Mouse (Mus musculus): Measurements from ENCODE around the gene Ltbp3. TPM values are rescaled to one million over a fixed set of nuclear protein-coding genes. Genes with fewer than 3 reads are reported as not detected.
A peak's percentile ranks its signal among the peaks of the same experiment; 100 is the strongest.

The Ltbp3 gene
- 1.1 and 2.7 TPM in 2 replicates for polyA plus RNA-seq (2015; fragmentation: Nextera tagmentation; extraction: Ambion mirVana)

DNA sequence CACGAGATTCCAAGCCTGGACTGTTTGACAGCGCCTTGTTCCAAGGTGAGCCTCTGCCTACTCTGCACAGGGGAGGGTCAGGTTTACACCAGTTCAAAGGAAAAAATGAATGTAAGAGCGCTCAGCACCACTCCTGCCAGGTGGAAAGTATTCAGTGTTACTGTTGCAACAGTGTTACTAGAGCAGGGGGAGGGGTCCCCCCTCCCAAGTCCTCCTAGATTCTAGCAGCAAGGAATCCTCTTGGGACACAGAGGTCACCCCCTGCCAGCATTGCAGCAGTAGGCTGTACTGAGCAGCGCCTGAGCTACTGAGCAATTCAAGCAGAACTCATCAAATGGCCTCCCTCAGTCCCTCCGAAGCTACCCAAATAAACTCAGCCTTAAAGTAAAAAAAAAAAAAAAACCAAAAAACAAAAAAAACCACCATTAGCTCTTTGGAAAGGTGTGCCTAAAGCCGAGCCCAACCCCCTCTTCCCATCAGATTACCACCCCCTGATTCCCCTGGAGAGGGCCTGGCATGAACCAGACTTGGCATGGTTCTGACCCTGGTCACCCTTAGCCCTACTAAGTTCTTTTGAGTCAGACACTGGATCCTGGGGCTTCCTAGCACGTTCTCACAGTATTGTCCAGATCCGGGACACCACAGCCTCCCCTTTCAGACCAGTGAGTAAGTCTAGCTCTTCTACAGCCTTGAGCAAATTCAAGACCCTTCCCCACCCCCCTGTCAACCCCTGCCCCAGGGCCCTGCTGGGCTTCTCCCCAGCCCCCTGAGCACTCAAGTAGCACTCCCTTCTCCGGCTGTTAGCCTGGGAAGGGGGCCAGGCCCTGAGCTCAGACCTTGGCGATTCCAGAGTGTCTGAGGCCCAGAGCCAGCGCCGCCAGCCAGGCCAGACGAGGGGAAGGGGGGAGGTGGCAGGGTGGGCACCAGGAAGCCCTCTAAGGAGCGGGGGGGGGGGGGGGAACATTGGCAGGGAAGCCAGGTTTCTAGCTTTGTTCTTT lies at the start of gene Ltbp3:
TSS of gene Ltbp3 (plus strand) at position 585 of the 998 bp plus-strand sequence.
- Histone ChIP-seq H3K27ac (no peak within 1 kb of the TSS), H3K4me2 (peak within 1 kb of the TSS; percentile 73), H3K4me1 (replicated peaks) (peaks cover 23% of the 10 kb centered on the region), H3K4me3 (replicated peaks) (peak within 1 kb of the TSS; percentile 52), H3K27me3 (peaks cover 93% of the 10 kb centered on the region), H3K36me3 (no peaks in the 10 kb centered on the region), H3K9ac (peak within 1 kb of the TSS; percentile 56; the same call in 1 of the 2 replicates), H3K9me3 (replicated peaks) (no peaks in the 10 kb centered on the region)
- DNase-seq: no peak
- ATAC-seq (ENCODE audit: low read depth): no peak
- WGBS (ENCODE audit: insufficient replicate concordance): 45% methylated on average over 13 of the region's 14 CpGs

DNA sequence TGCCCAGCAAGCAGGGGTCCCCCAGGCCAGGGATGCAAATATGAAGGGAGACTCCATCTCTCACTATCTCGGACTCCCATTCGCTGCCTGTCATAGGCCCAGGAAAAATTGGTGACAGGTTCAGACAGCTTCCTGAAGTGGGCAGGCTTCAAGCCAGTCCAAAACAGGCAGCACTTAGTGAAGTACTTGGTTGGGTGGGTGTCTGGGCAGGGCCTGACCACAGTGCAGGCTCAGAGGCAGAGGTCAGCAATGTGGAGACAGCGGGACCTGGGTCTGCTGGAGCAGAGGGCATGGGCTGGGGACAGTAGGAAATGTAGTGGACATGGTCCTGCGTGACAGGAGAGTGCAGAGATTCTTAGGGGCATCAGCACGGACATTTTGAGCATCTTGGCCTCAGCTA lies 49.1 kb upstream of the Ltbp3 start:
- Histone ChIP-seq H3K4me1 (replicated peaks) (peaks cover 68% of the 10 kb centered on the region), H3K27ac (peak overlapping the region; percentile 93), H3K4me2 (peak overlapping the region; percentile 99), H3K9ac (peak overlapping the region; percentile 94), H3K4me3 (replicated peaks) (peak overlapping the region; percentile 79), H3K9me3 (replicated peaks) (no peaks in the 10 kb centered on the region), H3K27me3 (no peaks in the 10 kb centered on the region), H3K36me3 (peaks cover 67% of the 10 kb centered on the region)
- ATAC-seq (ENCODE audit: low read depth) (no peak), DNase-seq (no peak)
- WGBS (ENCODE audit: insufficient replicate concordance): 46% methylated on average over 5 of the region's 5 CpGs

DNA sequence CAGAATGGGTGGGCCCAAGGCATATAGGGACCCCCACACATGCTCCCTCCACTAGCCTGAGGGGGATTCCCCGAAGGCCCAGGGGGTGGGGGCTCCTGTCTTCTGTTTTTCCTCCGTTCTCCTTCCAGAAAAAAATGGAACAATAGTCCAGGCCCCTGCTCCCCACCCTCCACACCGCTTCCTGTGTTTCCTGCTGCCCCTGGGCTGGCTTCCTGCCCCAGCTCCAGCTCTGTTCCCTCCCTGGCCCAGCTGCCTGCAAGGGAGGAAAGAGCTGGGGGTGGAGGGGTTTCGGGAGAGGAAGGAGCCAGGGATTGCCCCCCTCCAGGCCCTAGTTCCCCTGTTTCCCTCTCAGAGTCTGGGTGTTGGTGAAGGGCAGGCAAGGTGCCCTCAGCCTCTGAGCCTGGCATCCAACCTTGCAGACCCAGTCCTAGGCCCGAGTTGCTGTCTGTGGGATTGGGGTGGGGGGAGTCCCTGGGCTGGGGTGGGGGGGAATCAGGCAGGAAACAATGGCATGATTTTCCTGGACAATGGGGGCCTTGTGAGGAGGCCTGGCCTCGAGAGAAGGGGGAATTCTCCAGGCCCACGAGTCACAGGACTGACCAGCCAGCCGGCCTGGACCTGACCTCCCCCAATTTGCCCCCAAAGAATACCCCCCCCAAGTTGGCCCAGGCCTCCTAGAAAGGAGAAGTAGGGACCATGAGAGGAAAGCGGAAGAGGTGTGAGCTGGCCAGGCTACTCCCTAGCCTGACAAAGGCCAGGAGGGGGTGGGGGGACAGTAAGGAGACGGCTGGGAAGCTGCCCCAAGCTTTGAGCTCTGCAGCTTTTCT lies 48.4 kb upstream of the Ltbp3 start:
- Histone ChIP-seq H3K36me3 (peaks cover 70% of the 10 kb centered on the region), H3K4me1 (replicated peaks) (peaks cover 61% of the 10 kb centered on the region), H3K9ac (peak overlapping the region; percentile 94), H3K4me2 (peak overlapping the region; percentile 99), H3K27ac (peak overlapping the region; percentile 93), H3K27me3 (no peaks in the 10 kb centered on the region), H3K4me3 (replicated peaks) (peak overlapping the region; percentile 79), H3K9me3 (replicated peaks) (no peaks in the 10 kb centered on the region)
- 51% methylated on average over 10 of the region's 10 CpGs for WGBS (ENCODE audit: insufficient replicate concordance)
- DNase-seq (no peak), ATAC-seq (ENCODE audit: low read depth) (no peak)

DNA sequence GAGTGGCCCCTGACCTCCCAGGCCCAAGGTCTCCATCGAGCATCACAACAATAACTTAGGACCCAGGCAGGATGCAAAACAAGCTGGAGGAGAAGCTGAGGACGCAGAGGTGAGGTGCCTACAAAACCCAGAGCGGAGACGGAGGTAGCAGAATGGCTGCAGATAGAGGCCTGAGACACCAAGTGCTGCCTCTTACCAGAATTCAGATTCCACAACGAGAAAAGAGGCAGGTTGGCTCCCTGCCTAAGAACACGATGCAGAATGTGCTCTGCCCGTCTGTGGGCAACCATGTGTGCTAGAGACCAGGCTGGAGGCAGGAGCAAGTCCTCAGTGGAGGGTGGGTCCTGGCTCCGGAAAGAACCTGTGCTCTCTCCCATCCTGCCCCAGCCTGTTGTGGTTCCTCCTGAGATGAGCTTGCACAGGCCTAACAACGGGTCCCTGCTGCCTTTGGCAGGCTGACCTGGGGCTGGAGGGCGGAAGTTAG lies 47.7 kb upstream of the Ltbp3 start:
- H3K36me3 ChIP-seq: peaks cover 77% of the 10 kb centered on the region
- peak overlapping the region; percentile 79 for H3K4me3 ChIP-seq (replicated peaks)
- ATAC-seq (ENCODE audit: low read depth) (no peak), DNase-seq (no peak)
- H3K4me2 ChIP-seq: peak overlapping the region; percentile 99
- H3K27ac ChIP-seq: peak overlapping the region; percentile 93
- peaks cover 54% of the 10 kb centered on the region for H3K4me1 ChIP-seq (replicated peaks)
- H3K9me3 ChIP-seq (replicated peaks): no peaks in the 10 kb centered on the region
- H3K27me3 ChIP-seq: no peaks in the 10 kb centered on the region
- peak overlapping the region; percentile 94 for H3K9ac ChIP-seq
- 69% methylated on average over 10 of the region's 10 CpGs for WGBS (ENCODE audit: insufficient replicate concordance)

DNA sequence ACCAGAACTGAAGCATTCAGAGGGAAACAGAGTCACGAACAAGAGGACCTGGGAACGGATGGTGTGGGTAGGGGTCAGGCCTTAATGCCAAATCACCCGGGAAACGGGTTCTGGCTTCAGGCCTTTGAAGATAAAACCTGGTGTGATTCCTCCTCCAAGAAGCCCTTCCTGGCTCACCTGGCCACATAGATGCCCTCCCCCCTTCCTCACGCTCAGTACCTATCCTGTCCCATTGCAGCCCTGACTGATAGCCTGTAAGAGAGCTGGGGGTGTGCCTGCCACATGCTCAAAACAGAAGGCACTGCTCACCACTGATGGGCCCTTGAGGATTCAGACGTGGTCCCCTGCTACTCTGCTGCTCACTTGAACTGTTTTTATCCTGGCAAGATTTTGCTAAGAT lies 46.9 kb upstream of the Ltbp3 start:
- no peak for DNase-seq
- Histone ChIP-seq H3K9me3 (replicated peaks) (no peaks in the 10 kb centered on the region), H3K27me3 (no peaks in the 10 kb centered on the region), H3K4me1 (replicated peaks) (peaks cover 53% of the 10 kb centered on the region), H3K36me3 (peaks cover 85% of the 10 kb centered on the region), H3K4me3 (replicated peaks) (no peak overlapping the region), H3K9ac (0 out of 2 replicates have a peak overlapping the region, but pooled peaks have one; percentile 94), H3K4me2 (peak overlapping the region; percentile 99; the same call in 1 of the 2 replicates), H3K27ac (peak overlapping the region; percentile 93; the same call in 1 of the 2 replicates)
- WGBS (ENCODE audit: insufficient replicate concordance): 86% methylated on average over 6 of the region's 6 CpGs
- no peak for ATAC-seq (ENCODE audit: low read depth)

DNA sequence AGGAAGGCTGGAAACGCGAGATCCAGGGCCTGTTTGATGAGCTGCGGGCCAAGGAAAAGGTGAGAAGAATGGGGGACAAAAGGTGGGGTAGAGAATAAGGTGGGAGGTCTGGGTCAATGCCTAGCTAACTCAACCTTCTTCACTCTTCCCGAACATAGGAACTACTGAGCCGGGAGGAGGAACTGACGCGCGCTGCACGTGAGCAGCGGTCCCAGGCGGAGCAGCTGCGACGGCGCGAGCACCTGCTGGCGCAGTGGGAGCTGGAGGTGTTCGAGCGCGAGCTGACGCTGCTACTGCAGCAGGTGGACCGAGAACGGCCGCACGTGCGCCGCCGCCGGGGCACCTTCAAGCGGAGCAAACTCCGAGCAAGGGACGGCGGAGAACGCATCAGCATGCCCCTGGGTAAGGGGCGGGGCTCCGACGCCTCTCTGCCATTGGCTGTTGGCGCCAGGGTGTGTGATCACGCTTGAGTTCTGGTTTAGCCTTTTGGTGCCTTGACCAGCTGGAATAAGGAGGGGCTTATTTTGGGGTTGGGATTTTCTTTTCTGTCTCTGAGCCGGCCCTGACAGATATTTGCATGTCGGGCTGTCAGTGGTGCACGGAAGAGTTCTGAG lies 44.7 kb upstream of the Ltbp3 start:
- Histone ChIP-seq H3K9me3 (replicated peaks) (no peaks in the 10 kb centered on the region), H3K36me3 (peaks cover 100% of the 10 kb centered on the region), H3K4me2 (no peak overlapping the region), H3K9ac (no peak overlapping the region), H3K27me3 (no peaks in the 10 kb centered on the region), H3K4me3 (replicated peaks) (no peak overlapping the region), H3K4me1 (replicated peaks) (peaks cover 40% of the 10 kb centered on the region), H3K27ac (no peak overlapping the region)
- DNase-seq: no peak
- no peak for ATAC-seq (ENCODE audit: low read depth)
- WGBS (ENCODE audit: insufficient replicate concordance): 82% methylated on average over 41 of the region's 41 CpGs

DNA sequence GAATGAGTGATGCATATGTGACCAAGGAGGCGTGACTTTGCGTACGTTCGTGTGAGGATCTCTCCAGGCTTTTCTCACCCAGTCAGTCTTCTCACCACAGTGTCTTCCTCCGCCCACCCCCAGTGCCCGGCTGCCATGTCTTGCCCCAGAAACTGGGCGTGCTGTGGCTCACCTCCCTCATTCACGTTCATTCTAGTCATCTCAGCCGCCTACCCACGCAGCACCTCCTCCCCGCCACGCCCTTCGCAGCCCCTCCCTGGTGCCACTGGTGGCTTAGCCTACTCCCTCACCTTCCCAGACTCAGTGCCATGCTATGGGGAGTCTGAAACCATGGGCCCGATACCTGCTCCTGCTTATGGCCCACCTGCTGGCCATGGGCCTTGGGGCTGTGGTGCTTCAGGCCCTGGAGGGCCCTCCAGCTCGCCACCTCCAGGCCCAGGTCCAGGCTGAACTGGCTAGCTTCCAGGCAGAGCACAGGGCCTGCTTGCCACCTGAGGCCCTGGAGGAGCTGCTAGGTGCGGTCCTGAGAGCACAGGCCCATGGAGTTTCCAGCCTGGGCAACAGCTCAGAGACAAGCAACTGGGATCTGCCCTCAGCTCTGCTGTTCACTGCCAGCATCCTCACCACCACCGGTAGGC lies 36.4 kb upstream of the Ltbp3 start, which contains the start of gene Kcnk7:
TSS of gene Kcnk7 (plus strand) at position 205 of the 638 bp plus-strand sequence.
- H3K27me3 ChIP-seq: no peaks in the 10 kb centered on the region
- H3K4me1 ChIP-seq (replicated peaks): peaks cover 48% of the 10 kb centered on the region
- peak within 1 kb of the TSS; percentile 89 for H3K27ac ChIP-seq
- peak within 1 kb of the TSS; percentile 12 for H3K4me3 ChIP-seq (replicated peaks)
- H3K9ac ChIP-seq: peak within 1 kb of the TSS; percentile 59
- ATAC-seq (ENCODE audit: low read depth) (peak; percentile 66), DNase-seq (no peak)
- H3K9me3 ChIP-seq (replicated peaks): no peaks in the 10 kb centered on the region
- peaks cover 84% of the 10 kb centered on the region for H3K36me3 ChIP-seq
- H3K4me2 ChIP-seq: peak within 1 kb of the TSS; percentile 53
- WGBS (ENCODE audit: insufficient replicate concordance): 54% methylated on average over 17 of the region's 17 CpGs

DNA sequence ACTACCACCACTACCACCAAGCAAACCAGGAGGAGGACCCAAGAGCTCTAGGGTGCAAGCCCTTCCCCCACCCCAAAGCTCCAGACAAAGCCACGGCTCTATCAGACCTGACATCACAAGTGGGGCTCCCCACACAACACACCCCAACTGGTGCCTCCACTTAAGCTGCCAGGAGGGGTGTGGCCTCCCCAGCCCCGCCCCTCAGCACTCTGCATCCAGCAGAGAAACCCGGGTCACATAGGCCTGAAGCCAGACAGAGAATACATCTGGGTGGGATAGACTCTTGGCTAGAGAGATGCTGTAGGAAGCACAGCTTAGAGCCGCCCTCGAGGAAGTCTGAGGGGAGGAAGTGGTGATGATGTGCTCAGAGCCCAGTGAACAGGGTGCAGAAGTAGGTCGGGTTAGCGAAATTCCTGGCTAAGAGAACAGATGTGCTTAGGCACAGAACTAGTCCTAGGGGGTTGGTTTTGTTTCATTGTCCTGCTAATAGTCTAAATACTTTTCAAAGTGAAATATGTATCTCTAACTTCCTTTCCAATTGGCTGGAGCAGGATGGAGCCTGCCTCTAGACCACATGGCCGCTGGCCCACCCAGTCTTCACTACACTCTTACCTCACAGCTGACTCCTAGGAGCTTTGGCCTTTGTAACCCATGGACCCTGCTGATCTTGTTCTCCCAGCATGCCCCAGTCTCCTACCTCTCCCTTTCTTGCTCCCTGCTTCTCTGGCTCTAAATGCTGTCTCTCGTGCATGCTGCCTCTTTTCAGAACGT lies 35.7 kb upstream of the Ltbp3 start:
- H3K36me3 ChIP-seq: peaks cover 84% of the 10 kb centered on the region
- H3K27ac ChIP-seq: peak overlapping the region; percentile 89
- no peaks in the 10 kb centered on the region for H3K9me3 ChIP-seq (replicated peaks)
- peak overlapping the region; percentile 59 for H3K9ac ChIP-seq
- peak overlapping the region; percentile 53 for H3K4me2 ChIP-seq
- peak overlapping the region; percentile 12 for H3K4me3 ChIP-seq (replicated peaks)
- peak; percentile 83 for ATAC-seq (ENCODE audit: low read depth)
- WGBS (ENCODE audit: insufficient replicate concordance): 36% methylated on average over 10 of the region's 10 CpGs
- peak; percentile 62 for DNase-seq
- no peaks in the 10 kb centered on the region for H3K27me3 ChIP-seq
- H3K4me1 ChIP-seq (replicated peaks): peaks cover 50% of the 10 kb centered on the region

DNA sequence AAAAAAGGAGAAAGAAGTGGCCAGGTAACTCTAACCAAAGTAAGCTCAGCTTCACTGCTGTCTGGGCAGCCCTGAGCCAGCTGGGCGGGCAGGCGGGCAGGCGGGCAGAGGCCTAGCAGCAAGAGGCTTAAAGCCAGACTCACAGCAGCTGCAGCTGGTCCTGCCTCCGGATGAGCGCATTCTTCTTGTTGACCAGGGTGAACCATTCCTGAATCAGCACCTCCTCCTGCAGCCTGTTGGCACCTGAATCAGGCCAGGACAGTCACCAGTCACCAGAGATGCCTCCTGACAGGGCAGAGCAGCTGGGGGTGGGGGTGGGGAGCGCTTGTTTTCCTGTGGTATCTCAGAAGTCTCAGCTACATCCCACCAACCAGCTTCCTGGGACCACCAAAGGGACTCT lies 30.6 kb upstream of the Ltbp3 start:
- Histone ChIP-seq H3K36me3 (peaks cover 95% of the 10 kb centered on the region), H3K9ac (no peak overlapping the region), H3K27ac (no peak overlapping the region), H3K9me3 (replicated peaks) (no peaks in the 10 kb centered on the region), H3K27me3 (no peaks in the 10 kb centered on the region), H3K4me2 (no peak overlapping the region), H3K4me1 (replicated peaks) (peaks cover 73% of the 10 kb centered on the region), H3K4me3 (replicated peaks) (no peak overlapping the region)
- 98% methylated on average over 6 of the region's 6 CpGs for WGBS (ENCODE audit: insufficient replicate concordance)
- ATAC-seq (ENCODE audit: low read depth): no peak
- no peak for DNase-seq

DNA sequence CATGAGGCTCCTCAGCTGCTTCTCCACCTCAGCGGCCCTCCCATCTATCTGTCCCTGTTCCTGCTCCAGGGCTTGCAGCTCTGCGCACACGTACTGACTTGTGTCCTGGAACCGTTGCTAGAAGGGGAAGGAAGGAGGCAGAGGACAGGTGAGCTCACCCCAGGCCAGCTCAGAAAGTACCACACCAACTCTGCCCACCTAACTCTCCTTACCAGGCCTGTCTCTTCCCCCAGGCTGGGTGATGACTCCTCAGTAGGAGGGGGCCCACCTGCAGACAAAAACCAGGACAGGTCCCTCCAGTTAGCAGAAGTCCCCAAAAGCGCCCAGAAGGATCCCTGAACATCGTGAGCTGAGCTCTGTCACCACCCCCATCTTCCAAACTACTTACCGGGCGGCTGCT lies 30.1 kb upstream of the Ltbp3 start:
- Histone ChIP-seq H3K36me3 (peaks cover 100% of the 10 kb centered on the region), H3K9me3 (replicated peaks) (no peaks in the 10 kb centered on the region), H3K4me3 (replicated peaks) (no peak overlapping the region), H3K27me3 (no peaks in the 10 kb centered on the region), H3K4me2 (no peak overlapping the region), H3K9ac (no peak overlapping the region), H3K4me1 (replicated peaks) (peaks cover 73% of the 10 kb centered on the region), H3K27ac (peak overlapping the region; percentile 35; the same call in 1 of the 2 replicates)
- no peak for ATAC-seq (ENCODE audit: low read depth)
- 89% methylated on average over 8 of the region's 8 CpGs for WGBS (ENCODE audit: insufficient replicate concordance)
- DNase-seq: no peak
